Mouse (Mus musculus) brain, embryonic 14.5 days (tissue): ENCODE measurements at regions not wholly inside any gene's neighbourhood (a gene's known extent, or its start where the extent isn't known, plus 50 kb on each side); places are given as distances from the start of the nearest gene placed in this dataset.

Source experiments
- DNase-seq: peaks from one replicate; pipeline ENCODE4 v3.0.0-alpha.2; 2011; ENCODE audit warnings: low read depth
- CTCF ChIP-seq: fragments of 200-500 bp; IDR thresholded peaks from 2 replicates; pipeline ENCODE4 v1.5.1; 2012; ENCODE audit warnings: inconsistent platforms, mild to moderate bottlenecking, moderate library complexity, borderline replicate concordance; ENCODE audit not compliant: insufficient read depth, insufficient read length; ENCODE audit errors: extremely low read depth
- POLR2A ChIP-seq: fragments of 200-500 bp; IDR thresholded peaks from 2 replicates; pipeline ENCODE4 v1.6.1; 2012; ENCODE audit warnings: mild to moderate bottlenecking, inconsistent platforms, borderline replicate concordance; ENCODE audit not compliant: poor library complexity, insufficient read depth, insufficient read length, severe bottlenecking; ENCODE audit errors: extremely low read depth

- TF ChIP-seq CTCF, result no peak
- TF ChIP-seq POLR2A, result no peak
- no peak for DNase-seq
Measured at GRCm38 (mm10) chr6:104916787-104917186, 424.2 kb downstream of the Cntn6 start.

- TF ChIP-seq CTCF (no peak), POLR2A (no peak)
- DNase-seq, result no peak
Measured at GRCm38 (mm10) chr6:104922577-104922976, 430.0 kb downstream of the Cntn6 start.

GRCm38 (mm10) chr6:104926088-104926487 is 433.5 kb downstream of the Cntn6 start:
- TF ChIP-seq CTCF (no peak), POLR2A (no peak)
- DNase-seq, result no peak

- peak; percentile 55 for DNase-seq
- TF ChIP-seq POLR2A (no peak), CTCF (no peak)
Measured at GRCm38 (mm10) chr6:104930284-104930683, 437.7 kb downstream of the Cntn6 start.

- DNase-seq, result peak; percentile 37
- no peak for TF ChIP-seq CTCF
- TF ChIP-seq POLR2A, result no peak
Measured at GRCm38 (mm10) chr6:104932153-104932552, 439.6 kb downstream of the Cntn6 start.

- TF ChIP-seq POLR2A (no peak), CTCF (0 out of 2 replicates have a peak, but pooled peaks have one; percentile 11)
- DNase-seq, result peak; percentile 30
Measured at GRCm38 (mm10) chr6:104939134-104939533, 446.5 kb downstream of the Cntn6 start.

GRCm38 (mm10) chr6:104974517-104974916 is 481.9 kb downstream of the Cntn6 start:
- DNase-seq, result peak; percentile 50
- TF ChIP-seq POLR2A, result no peak
- TF ChIP-seq CTCF, result no peak

GRCm38 (mm10) chr6:104984144-104984543 is 491.6 kb downstream of the Cntn6 start:
- no peak for TF ChIP-seq POLR2A
- no peak for TF ChIP-seq CTCF
- DNase-seq, result peak; percentile 27

- TF ChIP-seq POLR2A (no peak), CTCF (no peak)
- peak; percentile 56 for DNase-seq
Measured at GRCm38 (mm10) chr6:104989863-104990262, 497.3 kb downstream of the Cntn6 start.

- no peak for TF ChIP-seq POLR2A
- TF ChIP-seq CTCF, result no peak
- peak; percentile 71 for DNase-seq
Measured at GRCm38 (mm10) chr6:104990366-104990765, 497.8 kb downstream of the Cntn6 start.

GRCm38 (mm10) chr6:104999601-105000000 is 507.0 kb downstream of the Cntn6 start:
- TF ChIP-seq POLR2A (no peak), CTCF (no peak)
- no peak for DNase-seq

- no peak for DNase-seq
- no peak for TF ChIP-seq CTCF
- no peak for TF ChIP-seq POLR2A
Measured at GRCm38 (mm10) chr6:105020672-105021071, 528.1 kb downstream of the Cntn6 start.
